Mouse (Mus musculus): ENCODE data around the gene Tsks. TPM values are rescaled to one million over a fixed set of nuclear protein-coding genes. Genes with fewer than 3 reads are reported as not detected.

The Tsks gene
- 0.11 and 0.21 TPM in 2 replicates for polyA plus RNA-seq (2015; fragmentation: Nextera tagmentation; extraction: Ambion mirVana)

GRCm38 (mm10) chr7:44942904-44943303, at the start of gene Tsks:
Gene Tsks (plus strand): TSS chr7:44943204.
- H3K36me3 ChIP-seq (replicated peaks), result no peaks in the 10 kb centered on the region
- no peak within 1 kb of the TSS for H3K9ac ChIP-seq
- H3K4me1 ChIP-seq, result no peaks in the 10 kb centered on the region
- no peak for ATAC-seq (replicated peaks)
- H3K27ac ChIP-seq, result no peak within 1 kb of the TSS
- no peaks in the 10 kb centered on the region for H3K27me3 ChIP-seq (replicated peaks)
- H3K9me3 ChIP-seq, result no peaks in the 10 kb centered on the region
- 79% methylated on average over 7 of the region's 7 CpGs for WGBS
- H3K4me3 ChIP-seq, result no peak within 1 kb of the TSS
- no peak within 1 kb of the TSS for H3K4me2 ChIP-seq

- 86% methylated on average over 3 of the region's 3 CpGs for WGBS
Measured at GRCm38 (mm10) chr7:44894175-44894574, 48.8 kb upstream of the Tsks start.

GRCm38 (mm10) chr7:44895206-44895592, 47.8 kb upstream of the Tsks start:
- ATAC-seq (replicated peaks), result no peak
- Histone ChIP-seq H3K36me3 (replicated peaks) (0 out of 2 replicates have a peak, but pooled peaks cover 3% of the 10 kb centered on the region), H3K27me3 (replicated peaks) (no peaks in the 10 kb centered on the region), H3K9ac (no peak overlapping the region), H3K27ac (peak overlapping the region; percentile 93), H3K9me3 (no peaks in the 10 kb centered on the region), H3K4me1 (peaks cover 61% of the 10 kb centered on the region), H3K4me3 (peak overlapping the region; percentile 63), H3K4me2 (peak overlapping the region; percentile 66)
- WGBS, result 24% methylated on average over 7 of the region's 7 CpGs

More at GRCm38 (mm10) chr7:44894175-44894574, 48.8 kb upstream of the Tsks start:
- no peak overlapping the region for H3K4me2 ChIP-seq
- peaks cover 69% of the 10 kb centered on the region for H3K4me1 ChIP-seq
- peak overlapping the region; percentile 93 for H3K27ac ChIP-seq
- no peak overlapping the region for H3K9ac ChIP-seq
- no peak for ATAC-seq (replicated peaks)
- no peaks in the 10 kb centered on the region for H3K9me3 ChIP-seq
- no peak overlapping the region for H3K4me3 ChIP-seq
- no peaks in the 10 kb centered on the region for H3K27me3 ChIP-seq (replicated peaks)
- 0 out of 2 replicates have a peak, but pooled peaks cover 2% of the 10 kb centered on the region for H3K36me3 ChIP-seq (replicated peaks)

- Histone ChIP-seq H3K4me2 (peak within 1 kb of the TSS; percentile 66), H3K9ac (peak within 1 kb of the TSS; percentile 71), H3K4me3 (peak within 1 kb of the TSS; percentile 63), H3K27ac (peak within 1 kb of the TSS; percentile 93), H3K36me3 (replicated peaks) (peaks cover 6% of the 10 kb centered on the region; the same call in 1 of the 2 replicates), H3K27me3 (replicated peaks) (no peaks in the 10 kb centered on the region), H3K9me3 (no peaks in the 10 kb centered on the region), H3K4me1 (peaks cover 56% of the 10 kb centered on the region)
- WGBS, result under 1% methylated on average over 34 of the region's 34 CpGs
- peak; percentile 81 for ATAC-seq (replicated peaks)
Measured at GRCm38 (mm10) chr7:44895593-44896434, 47.2 kb upstream of the Tsks start, which contains the start of gene Fuz. Gene Fuz (plus strand): TSS chr7:44896079.

GRCm38 (mm10) chr7:44896499-44896898, 46.5 kb upstream of the Tsks start:
- Histone ChIP-seq H3K4me1 (peaks cover 56% of the 10 kb centered on the region), H3K4me2 (peak overlapping the region; percentile 66), H3K27me3 (replicated peaks) (no peaks in the 10 kb centered on the region), H3K9ac (peak overlapping the region; percentile 71), H3K36me3 (replicated peaks) (peaks cover 6% of the 10 kb centered on the region; the same call in 1 of the 2 replicates), H3K9me3 (no peaks in the 10 kb centered on the region), H3K27ac (peak overlapping the region; percentile 93), H3K4me3 (peak overlapping the region; percentile 63)
- WGBS, result 26% methylated on average over 10 of the region's 10 CpGs
- ATAC-seq (replicated peaks), result 0 out of 2 replicates have a peak, but pooled peaks have one; percentile 0

GRCm38 (mm10) chr7:44898607-44899006, 44.4 kb upstream of the Tsks start:
- Histone ChIP-seq H3K4me3 (no peak overlapping the region), H3K9ac (no peak overlapping the region; the same call in 1 of the 2 replicates), H3K9me3 (no peaks in the 10 kb centered on the region), H3K27me3 (replicated peaks) (no peaks in the 10 kb centered on the region), H3K4me2 (peak overlapping the region; percentile 2; the same call in 1 of the 2 replicates), H3K36me3 (replicated peaks) (peaks cover 14% of the 10 kb centered on the region), H3K4me1 (peaks cover 50% of the 10 kb centered on the region), H3K27ac (no peak overlapping the region)
- WGBS, result 36% methylated on average over 19 of the region's 19 CpGs
- ATAC-seq (replicated peaks), result no peak

GRCm38 (mm10) chr7:44900632-44901031, 42.4 kb upstream of the Tsks start:
- peaks cover 34% of the 10 kb centered on the region for H3K36me3 ChIP-seq (replicated peaks)
- H3K4me1 ChIP-seq, result peaks cover 33% of the 10 kb centered on the region
- WGBS, result 84% methylated on average over 11 of the region's 11 CpGs
- 0 out of 2 replicates have a peak overlapping the region, but pooled peaks have one; percentile 7 for H3K27ac ChIP-seq
- H3K9me3 ChIP-seq, result no peaks in the 10 kb centered on the region
- H3K9ac ChIP-seq, result no peak overlapping the region
- H3K4me3 ChIP-seq, result no peak overlapping the region
- ATAC-seq (replicated peaks), result no peak
- H3K4me2 ChIP-seq, result no peak overlapping the region
- H3K27me3 ChIP-seq (replicated peaks), result no peaks in the 10 kb centered on the region

GRCm38 (mm10) chr7:44901230-44901722, 41.7 kb upstream of the Tsks start:
- Histone ChIP-seq H3K4me3 (no peak overlapping the region), H3K4me1 (peaks cover 33% of the 10 kb centered on the region), H3K27ac (peak overlapping the region; percentile 13; the same call in 1 of the 2 replicates), H3K27me3 (replicated peaks) (no peaks in the 10 kb centered on the region), H3K4me2 (peak overlapping the region; percentile 35), H3K36me3 (replicated peaks) (peaks cover 41% of the 10 kb centered on the region), H3K9ac (no peak overlapping the region), H3K9me3 (no peaks in the 10 kb centered on the region)
- ATAC-seq (replicated peaks), result 0 out of 2 replicates have a peak, but pooled peaks have one; percentile 7
- 21% methylated on average over 21 of the region's 21 CpGs for WGBS

GRCm38 (mm10) chr7:44905430-44905829, 37.6 kb upstream of the Tsks start:
- 94% methylated on average over 20 of the region's 20 CpGs for WGBS
- ATAC-seq (replicated peaks), result no peak
- Histone ChIP-seq H3K4me3 (no peak overlapping the region), H3K4me2 (no peak overlapping the region), H3K9ac (no peak overlapping the region), H3K27me3 (replicated peaks) (no peaks in the 10 kb centered on the region), H3K9me3 (no peaks in the 10 kb centered on the region), H3K27ac (no peak overlapping the region), H3K4me1 (peaks cover 11% of the 10 kb centered on the region), H3K36me3 (replicated peaks) (peaks cover 59% of the 10 kb centered on the region)

GRCm38 (mm10) chr7:44908706-44909476, 34.1 kb upstream of the Tsks start:
- ATAC-seq (replicated peaks), result no peak

GRCm38 (mm10) chr7:44914396-44914795, 28.6 kb upstream of the Tsks start:
- WGBS, result 91% methylated on average over 2 of the region's 2 CpGs
- H3K36me3 ChIP-seq (replicated peaks), result peaks cover 24% of the 10 kb centered on the region; the same call in 1 of the 2 replicates
- H3K27me3 ChIP-seq (replicated peaks), result no peaks in the 10 kb centered on the region
- no peaks in the 10 kb centered on the region for H3K9me3 ChIP-seq
- H3K4me3 ChIP-seq, result no peak overlapping the region
- no peak overlapping the region for H3K9ac ChIP-seq
- no peak for ATAC-seq (replicated peaks)
- no peak overlapping the region for H3K27ac ChIP-seq
- no peak overlapping the region for H3K4me2 ChIP-seq
- no peaks in the 10 kb centered on the region for H3K4me1 ChIP-seq

More at GRCm38 (mm10) chr7:44908706-44909476, 34.1 kb upstream of the Tsks start:
- no peak overlapping the region for H3K9ac ChIP-seq
- peaks cover 54% of the 10 kb centered on the region for H3K36me3 ChIP-seq (replicated peaks)
- H3K4me2 ChIP-seq, result no peak overlapping the region
- no peak overlapping the region for H3K4me3 ChIP-seq
- 92% methylated on average over 15 of the region's 15 CpGs for WGBS
- H3K27ac ChIP-seq, result no peak overlapping the region
- no peaks in the 10 kb centered on the region for H3K27me3 ChIP-seq (replicated peaks)
- H3K4me1 ChIP-seq, result no peaks in the 10 kb centered on the region
- no peaks in the 10 kb centered on the region for H3K9me3 ChIP-seq

GRCm38 (mm10) chr7:44915314-44915713, 27.7 kb upstream of the Tsks start:
- Histone ChIP-seq H3K4me3 (no peak overlapping the region), H3K36me3 (replicated peaks) (peaks cover 16% of the 10 kb centered on the region; the same call in 1 of the 2 replicates), H3K27me3 (replicated peaks) (no peaks in the 10 kb centered on the region), H3K9ac (no peak overlapping the region), H3K4me2 (no peak overlapping the region), H3K27ac (no peak overlapping the region), H3K4me1 (no peaks in the 10 kb centered on the region), H3K9me3 (no peaks in the 10 kb centered on the region)
- 94% methylated on average over 9 of the region's 9 CpGs for WGBS
- no peak for ATAC-seq (replicated peaks)

Data from midbrain, embryonic 15.5 days (tissue).